Mouse (Mus musculus): Measurements from ENCODE around the gene Plcb3. TPM values are rescaled to one million over a fixed set of nuclear protein-coding genes. Genes with fewer than 3 reads are reported as not detected.

Gene Plcb3
- polyA plus RNA-seq, 1 experiment: 14.6 TPM

- TF ChIP-seq POLR2A (IDR thresholded peaks at IDR 0.05; ENCODE audit: borderline replicate concordance, control insufficient read depth, low read depth, low read length) (no peak), CTCF (IDR thresholded peaks at IDR 0.05; ENCODE audit: control insufficient read depth, insufficient read depth, low read length) (no peak)
- Histone ChIP-seq H3K27ac (ENCODE audit: control insufficient read depth, insufficient read depth, low read depth, low read length, poor library complexity) (no peak overlapping the region; the same call in 1 of the 2 replicates), H3K4me1 (ENCODE audit: control insufficient read depth, insufficient read depth, low read length) (peaks cover 1% of the 10 kb centered on the region; the same call in 1 of the 2 replicates), H3K4me3 (replicated peaks; ENCODE audit: control insufficient read depth, low read depth, low read length) (peak overlapping the region; percentile 100)
- WGBS: 28% methylated on average over 5 of the region's 5 CpGs
These were observed 33.5 kb downstream of the Plcb3 start for GRCm38 (mm10) chr19:6942764-6943163.

DNA sequence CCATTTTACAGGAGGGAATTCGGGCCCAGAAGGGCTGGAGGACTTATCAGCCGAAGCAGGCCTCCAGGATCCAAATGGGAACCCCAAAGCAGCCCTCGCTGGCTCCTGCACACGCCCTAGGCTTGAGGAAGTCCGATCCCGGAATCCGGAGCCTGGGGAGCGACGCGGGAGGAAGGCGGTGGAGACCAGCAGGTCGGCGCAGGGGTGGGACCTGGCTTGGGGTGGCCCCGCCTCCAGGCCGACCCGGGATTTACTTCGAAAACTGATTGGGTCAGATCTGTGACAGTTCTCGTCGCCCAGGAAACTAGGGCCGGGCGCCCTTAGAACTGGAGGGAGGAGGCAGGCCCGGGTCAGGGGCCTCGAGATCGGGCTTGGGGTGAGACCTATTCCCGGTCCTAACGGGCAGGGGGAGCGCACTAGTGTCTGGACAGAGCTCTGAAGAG is 34.0 kb downstream of the Plcb3 start, which contains the start of gene Gpr137:
Gene Gpr137 (minus strand): TSS at position 232 of the 443 bp plus-strand sequence.
- Histone ChIP-seq H3K4me3 (replicated peaks; ENCODE audit: control insufficient read depth, low read depth, low read length) (peak within 1 kb of the TSS; percentile 100), H3K27ac (ENCODE audit: control insufficient read depth, insufficient read depth, low read depth, low read length, poor library complexity) (peak within 1 kb of the TSS; percentile 90), H3K4me1 (ENCODE audit: control insufficient read depth, insufficient read depth, low read length) (peaks cover 1% of the 10 kb centered on the region; the same call in 1 of the 2 replicates)
- TF ChIP-seq POLR2A (IDR thresholded peaks at IDR 0.05; ENCODE audit: borderline replicate concordance, control insufficient read depth, low read depth, low read length) (peak; percentile 85; the same call in 1 of the 2 replicates), CTCF (IDR thresholded peaks at IDR 0.05; ENCODE audit: control insufficient read depth, insufficient read depth, low read length) (no peak)
- under 1% methylated on average over 27 of the region's 27 CpGs for WGBS

- peaks cover 1% of the 10 kb centered on the region; the same call in 1 of the 2 replicates for H3K4me1 ChIP-seq (ENCODE audit: control insufficient read depth, insufficient read depth, low read length)
- peak within 1 kb of the TSS; percentile 90 for H3K27ac ChIP-seq (ENCODE audit: control insufficient read depth, insufficient read depth, low read depth, low read length, poor library complexity)
- peak within 1 kb of the TSS; percentile 100 for H3K4me3 ChIP-seq (replicated peaks; ENCODE audit: control insufficient read depth, low read depth, low read length)
- under 1% methylated on average over 83 of the region's 83 CpGs for WGBS
- TF ChIP-seq CTCF (IDR thresholded peaks at IDR 0.05; ENCODE audit: control insufficient read depth, insufficient read depth, low read length) (no peak), POLR2A (IDR thresholded peaks at IDR 0.05; ENCODE audit: borderline replicate concordance, control insufficient read depth, low read depth, low read length) (peak; percentile 35; the same call in 1 of the 2 replicates)
These were observed 34.7 kb downstream of the Plcb3 start, which contains the start of gene Bad for GRCm38 (mm10) chr19:6941372-6942248. Bad (plus strand) TSS chr19:6941861.

DNA sequence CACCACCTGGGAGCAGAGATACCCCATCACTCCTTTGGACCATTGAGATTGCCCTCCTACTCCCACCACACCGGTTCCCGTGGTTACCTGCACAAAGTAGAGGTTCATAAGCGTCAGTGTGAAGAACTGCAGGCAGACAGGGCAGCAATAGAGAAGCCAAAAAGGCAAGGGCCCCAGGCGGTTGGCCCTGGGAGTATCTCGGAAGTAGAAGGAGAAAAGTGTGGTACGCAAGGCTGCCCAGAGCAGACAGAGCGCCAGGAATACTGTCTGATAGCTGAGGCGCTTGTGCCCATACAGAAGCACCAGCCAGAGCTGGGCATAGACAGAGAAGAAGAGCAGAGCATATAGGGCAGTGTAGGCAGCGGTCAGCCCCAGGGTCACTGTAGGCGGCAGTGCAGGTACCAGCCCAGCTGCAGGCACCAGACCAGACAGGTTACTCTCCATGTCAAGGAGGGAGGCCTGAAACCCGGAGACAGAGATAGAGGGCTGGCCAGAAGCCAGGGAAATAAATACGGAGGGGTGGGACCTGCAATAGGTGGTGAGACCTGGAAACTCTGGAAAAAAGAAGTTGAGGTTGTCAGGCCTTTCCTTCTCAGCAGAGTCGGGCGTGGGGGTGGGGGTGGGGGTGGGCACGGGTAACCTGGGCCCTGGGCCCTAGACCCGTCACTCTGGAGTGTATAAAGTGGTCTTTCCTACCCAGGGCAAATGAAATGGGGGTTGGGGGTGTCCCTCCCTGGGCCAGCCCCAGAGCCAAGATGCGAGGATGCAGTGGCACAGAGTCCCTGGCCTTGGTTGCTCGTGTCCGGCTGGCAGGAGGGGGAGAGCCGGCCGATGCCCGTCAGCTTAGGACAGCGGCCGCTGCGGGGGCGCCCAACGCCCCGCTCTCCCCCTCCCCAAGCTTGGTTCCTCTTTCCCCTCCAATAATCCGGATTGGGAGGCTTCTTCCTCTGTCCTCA is 35.6 kb downstream of the Plcb3 start:
- Histone ChIP-seq H3K4me3 (replicated peaks; ENCODE audit: control insufficient read depth, low read depth, low read length) (peak overlapping the region; percentile 100), H3K27ac (ENCODE audit: control insufficient read depth, insufficient read depth, low read depth, low read length, poor library complexity) (peak overlapping the region; percentile 90), H3K4me1 (ENCODE audit: control insufficient read depth, insufficient read depth, low read length) (peaks cover 1% of the 10 kb centered on the region; the same call in 1 of the 2 replicates)
- 27% methylated on average over 29 of the region's 29 CpGs for WGBS
- TF ChIP-seq CTCF (IDR thresholded peaks at IDR 0.05; ENCODE audit: control insufficient read depth, insufficient read depth, low read length): no peak
- TF ChIP-seq POLR2A (IDR thresholded peaks at IDR 0.05; ENCODE audit: borderline replicate concordance, control insufficient read depth, low read depth, low read length): no peak

DNA sequence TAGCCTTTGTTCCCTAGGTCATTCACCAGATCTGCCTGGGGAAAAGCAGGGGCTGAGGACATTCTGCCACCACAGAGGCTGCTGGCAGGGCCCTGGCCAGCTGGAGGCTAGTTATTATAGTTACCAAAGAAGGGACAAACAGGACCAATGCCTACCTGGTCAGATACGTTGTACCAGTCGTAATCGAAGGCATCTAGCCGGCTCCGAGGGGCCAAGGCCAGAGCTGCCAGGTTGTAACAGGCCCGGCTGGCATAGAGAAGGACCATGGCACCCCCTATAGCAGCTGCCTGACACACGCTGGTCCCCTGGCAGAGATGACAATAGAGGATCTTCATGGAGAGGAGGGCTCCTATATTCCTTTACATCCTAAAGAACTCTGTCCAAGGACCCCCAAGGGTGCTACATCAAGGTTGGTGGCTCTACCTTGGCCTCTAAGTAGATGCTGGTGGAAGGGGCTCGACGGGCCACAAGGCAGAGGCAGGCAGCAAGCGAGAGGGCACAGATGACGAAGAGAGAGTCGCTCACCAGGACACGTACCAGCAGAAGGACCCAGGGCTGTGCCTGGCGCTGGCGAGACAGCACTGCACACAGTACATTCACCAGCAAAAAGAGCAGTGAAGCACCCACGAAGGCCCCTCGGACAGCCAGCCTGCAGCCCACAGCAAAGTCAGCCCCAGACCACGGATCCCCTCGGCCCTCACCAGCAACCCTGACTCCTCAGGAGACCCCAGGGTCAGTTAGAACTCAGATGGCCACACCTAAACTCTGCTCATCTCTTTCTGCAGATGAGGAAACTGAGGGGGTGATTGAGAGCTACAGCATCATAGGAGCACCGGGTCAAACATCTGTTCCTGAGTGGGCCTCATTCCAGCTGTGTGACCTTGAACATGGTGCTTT is 36.9 kb downstream of the Plcb3 start:
- Histone ChIP-seq H3K27ac (ENCODE audit: control insufficient read depth, insufficient read depth, low read depth, low read length, poor library complexity) (no peak overlapping the region), H3K4me1 (ENCODE audit: control insufficient read depth, insufficient read depth, low read length) (peaks cover 1% of the 10 kb centered on the region; the same call in 1 of the 2 replicates), H3K4me3 (replicated peaks; ENCODE audit: control insufficient read depth, low read depth, low read length) (no peak overlapping the region)
- TF ChIP-seq CTCF (IDR thresholded peaks at IDR 0.05; ENCODE audit: control insufficient read depth, insufficient read depth, low read length) (no peak), POLR2A (IDR thresholded peaks at IDR 0.05; ENCODE audit: borderline replicate concordance, control insufficient read depth, low read depth, low read length) (no peak)
- WGBS: 89% methylated on average over 20 of the region's 20 CpGs

- H3K4me3 ChIP-seq (replicated peaks; ENCODE audit: control insufficient read depth, low read depth, low read length): no peak overlapping the region
- TF ChIP-seq POLR2A (IDR thresholded peaks at IDR 0.05; ENCODE audit: borderline replicate concordance, control insufficient read depth, low read depth, low read length): no peak
- TF ChIP-seq CTCF (IDR thresholded peaks at IDR 0.05; ENCODE audit: control insufficient read depth, insufficient read depth, low read length): no peak
- WGBS: 87% methylated on average over 16 of the region's 16 CpGs
- H3K4me1 ChIP-seq (ENCODE audit: control insufficient read depth, insufficient read depth, low read length): peaks cover 2% of the 10 kb centered on the region
- no peak overlapping the region for H3K27ac ChIP-seq (ENCODE audit: control insufficient read depth, insufficient read depth, low read depth, low read length, poor library complexity)
These were observed 38.5 kb downstream of the Plcb3 start for GRCm38 (mm10) chr19:6937541-6938465.

All from bone marrow, adult 2 months (tissue).